Mouse (Mus musculus): ENCODE data around the gene Serhl.
"Not testable (repeated sequence)": the region's sequence is repeated elsewhere in the genome, so short reads cannot be mapped to it uniquely, and the experiment has no call there.

DNA sequence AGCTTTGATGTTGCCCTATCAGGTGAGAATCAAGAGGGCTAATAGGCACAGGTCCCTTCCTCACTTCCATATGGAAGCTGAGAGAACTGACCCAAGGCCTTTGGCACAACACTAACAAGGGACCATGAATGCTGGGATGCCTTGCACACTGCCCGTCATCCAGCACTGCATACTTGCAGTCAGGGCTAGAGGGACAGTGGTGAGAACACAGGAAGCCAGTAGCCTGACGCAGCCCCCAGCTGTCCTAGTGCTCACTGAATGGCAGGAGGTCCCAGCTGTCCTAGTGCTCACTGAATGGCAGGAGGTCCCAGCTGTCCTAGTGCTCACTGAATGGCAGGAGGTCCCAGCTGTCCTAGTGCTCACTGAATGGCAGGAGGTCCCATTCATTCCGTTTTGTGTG lies 37.7 kb downstream of the Serhl start:
- TF ChIP-seq CTCF (conservative IDR thresholded peaks at IDR 0.05; ENCODE audit: low read length); NANOG (IDR thresholded peaks at IDR 0.05; ENCODE audit: borderline replicate concordance, low read length): not testable (repeated sequence)

All from E14TG2a.4 (cell line).